Mouse (Mus musculus) forelimb bud, embryonic 11.5 days (tissue): Measurements from ENCODE around the gene Flcn.

Experiments
- DNase-seq: peaks from one replicate; pipeline ENCODE4 v3.0.0-alpha.2; 2012; ENCODE audit warnings: low read depth, low spot score

Flcn gene

GRCm38 (mm10) chr11:59769738-59770137, 40.1 kb downstream of the Flcn start:
- DNase-seq: no peak

GRCm38 (mm10) chr11:59769307-59769706, 40.5 kb downstream of the Flcn start:
- no peak for DNase-seq

- DNase-seq: no peak
Measured at GRCm38 (mm10) chr11:59760796-59761195, 49.0 kb downstream of the Flcn start.

- no peak for DNase-seq
Measured at GRCm38 (mm10) chr11:59759626-59760025, 50.2 kb downstream of the Flcn start.

GRCm38 (mm10) chr11:59759178-59759577, 50.6 kb downstream of the Flcn start:
- DNase-seq: no peak

GRCm38 (mm10) chr11:59758191-59758985, 51.4 kb downstream of the Flcn start:
- no peak for DNase-seq

- no peak for DNase-seq
Measured at GRCm38 (mm10) chr11:59756351-59756750, 53.5 kb downstream of the Flcn start.

GRCm38 (mm10) chr11:59754504-59754903, 55.3 kb downstream of the Flcn start:
- no peak for DNase-seq

GRCm38 (mm10) chr11:59749050-59749449, 60.8 kb downstream of the Flcn start:
- DNase-seq: no peak

- peak; percentile 5 for DNase-seq
Measured at GRCm38 (mm10) chr11:59746614-59747013, 63.2 kb downstream of the Flcn start.

GRCm38 (mm10) chr11:59745851-59746250, 64.0 kb downstream of the Flcn start:
- no peak for DNase-seq

GRCm38 (mm10) chr11:59744374-59744773, 65.4 kb downstream of the Flcn start:
- DNase-seq: no peak

GRCm38 (mm10) chr11:59743712-59744111, 66.1 kb downstream of the Flcn start:
- no peak for DNase-seq

GRCm38 (mm10) chr11:59743307-59743706, 66.5 kb downstream of the Flcn start:
- no peak for DNase-seq

- DNase-seq: no peak
Measured at GRCm38 (mm10) chr11:59741915-59742314, 67.9 kb downstream of the Flcn start.
